Mouse (Mus musculus) erythroblast, embryonic 14.5 days (primary cell): ENCODE results near the gene Tbc1d25.

Experiments
- GATA1 ChIP-seq: IDR thresholded peaks from 2 replicates; pipeline ENCODE4 v1.6.1; 2012; ENCODE audit warnings: low read length, inconsistent platforms, mixed read lengths
- TAL1 ChIP-seq: IDR thresholded peaks from 3 replicates; pipeline ENCODE4 v1.6.1; 2012; ENCODE audit warnings: low read length, inconsistent platforms, mixed read lengths

- TF ChIP-seq GATA1 (no peak), TAL1 (no peak)
Observed at GRCm38 (mm10) chrX:8204076-8204475, 28.1 kb upstream of the Tbc1d25 start.
